Mouse (Mus musculus) hindbrain, postnatal 0 days (tissue): Measurements from ENCODE around the gene Ajap1. TPM values are rescaled to one million over a fixed set of nuclear protein-coding genes. Genes with fewer than 3 reads are reported as not detected.

Source experiments
- ATAC-seq: fragments of 200-750 bp; cut with Nextera tagmentation; 2 replicates; pipeline ENCODE4 v1.8.0; 2017; ENCODE audit warnings: mild to moderate bottlenecking, moderate TSS enrichment, moderate library complexity
- DNase-seq: peaks from one replicate; pipeline ENCODE4 v3.0.0-alpha.2; 2015; ENCODE audit warnings: low spot score
- H3K27ac ChIP-seq: fragments of 300-500 bp; sonication (generic); 2 replicates; pipeline ENCODE4 v1.5.1; 2014; ENCODE audit warnings: mild to moderate bottlenecking
- H3K27me3 ChIP-seq: fragments of 300-500 bp; sonication (generic); 2 replicates; pipeline ENCODE4 v1.6.1; 2014; ENCODE audit warnings: low read length, mixed read lengths; ENCODE audit not compliant: insufficient read depth
- H3K36me3 ChIP-seq: fragments of 300-500 bp; sonication (generic); 2 replicates; pipeline ENCODE4 v1.6.1; 2014; ENCODE audit warnings: low read length, mixed read lengths; ENCODE audit not compliant: insufficient read depth
- H3K4me1 ChIP-seq: fragments of 300-500 bp; sonication (generic); 2 replicates; pipeline ENCODE4 v1.6.1; 2014; ENCODE audit warnings: antibody characterized with exemption, low read length, mixed read lengths; ENCODE audit not compliant: insufficient read depth
- H3K4me2 ChIP-seq: fragments of 300-500 bp; sonication (generic); 2 replicates; pipeline ENCODE4 v1.6.1; 2014; ENCODE audit warnings: low read depth, mild to moderate bottlenecking, low read length, moderate library complexity, mixed read lengths
- H3K4me3 ChIP-seq: fragments of 300-500 bp; sonication (generic); 2 replicates; pipeline ENCODE4 v1.5.1; 2014; ENCODE audit warnings: low read length
- H3K9ac ChIP-seq: fragments of 300-500 bp; sonication (generic); replicated peaks from 2 replicates; pipeline ENCODE4 v1.6.1; 2014; ENCODE audit warnings: mild to moderate bottlenecking, low read length, moderate library complexity, mixed read lengths
- H3K9me3 ChIP-seq: fragments of 300-500 bp; sonication (generic); 2 replicates; pipeline ENCODE4 v1.6.1; 2016; ENCODE audit warnings: low read length, mixed read lengths
- CTCF ChIP-seq: IDR thresholded peaks from 2 replicates; pipeline ENCODE4 v1.5.1; 2016; ENCODE audit warnings: antibody characterized with exemption, control low read depth, low read depth
- whole genome bisulfite sequencing: fragments of 180-500 bp; shearing (Covaris S2); extraction: QIAGEN DNeasy Blood & Tissue Kit; methylation state at CpG from one replicate; pipeline ENCODE4 v1.1.7; 2014; 5-methylcytosine and 5-hydroxymethylcytosine counted together
- polyA plus RNA-seq: library from polyadenylated mRNA; unstranded; fragments of >200 nt; fragmentation: Nextera tagmentation; extraction: Ambion mirVana; gene quantifications from 2 replicates; pipeline ENCODE4 v1.2.1, GENCODE M21; 2015
- total RNA-seq: library from RNA; depleted of rRNA; stranded (reverse); fragments of >200 nt; gene quantifications from 2 replicates; pipeline ENCODE4 v1.2.3, GENCODE M21; 2014

Ajap1 gene
- total and polyA plus RNA-seq, 2 experiments from 2014 or later, result 32.2 to 81.0 TPM

GRCm38 (mm10) chr4:153480551-153481262 lies 1.9 kb downstream of the Ajap1 start:
- TF ChIP-seq CTCF, result peak; percentile 96
- DNase-seq (peak; percentile 92), ATAC-seq (peak; percentile 52)
- WGBS, result 2% methylated on average over 19 of the region's 19 CpGs
- Histone ChIP-seq H3K36me3 (no peaks in the 10 kb centered on the region), H3K4me3 (peak overlapping the region; percentile 63), H3K27ac (peak overlapping the region; percentile 15; the same call in 1 of the 2 replicates), H3K9ac (peak overlapping the region; percentile 79), H3K27me3 (no peaks in the 10 kb centered on the region), H3K9me3 (no peaks in the 10 kb centered on the region), H3K4me2 (peak overlapping the region; percentile 82), H3K4me1 (peaks cover 7% of the 10 kb centered on the region)

GRCm38 (mm10) chr4:153479144-153479543 lies 3.5 kb downstream of the Ajap1 start:
- H3K9ac ChIP-seq, result peak overlapping the region; percentile 79
- no peak for TF ChIP-seq CTCF
- peaks cover 7% of the 10 kb centered on the region for H3K4me1 ChIP-seq
- DNase-seq (peak; percentile 54), ATAC-seq (no peak)
- 7% methylated on average over 8 of the region's 8 CpGs for WGBS
- H3K4me2 ChIP-seq, result peak overlapping the region; percentile 82
- no peaks in the 10 kb centered on the region for H3K36me3 ChIP-seq
- no peaks in the 10 kb centered on the region for H3K27me3 ChIP-seq
- peak overlapping the region; percentile 6; the same call in 1 of the 2 replicates for H3K27ac ChIP-seq
- H3K9me3 ChIP-seq, result no peaks in the 10 kb centered on the region
- H3K4me3 ChIP-seq, result peak overlapping the region; percentile 63

GRCm38 (mm10) chr4:153473480-153474252 lies 8.9 kb downstream of the Ajap1 start:
- WGBS, result 74% methylated on average over 4 of the region's 4 CpGs
- no peak for DNase-seq
- Histone ChIP-seq H3K9me3 (peaks cover 4% of the 10 kb centered on the region; the same call in 1 of the 2 replicates), H3K27me3 (no peaks in the 10 kb centered on the region), H3K4me2 (no peak overlapping the region), H3K4me1 (peaks cover 4% of the 10 kb centered on the region; the same call in 1 of the 2 replicates), H3K4me3 (no peak overlapping the region), H3K36me3 (no peaks in the 10 kb centered on the region), H3K9ac (no peak overlapping the region), H3K27ac (no peak overlapping the region)
- no peak for ATAC-seq
- TF ChIP-seq CTCF, result peak; percentile 62

- Histone ChIP-seq H3K4me1 (no peaks in the 10 kb centered on the region), H3K9me3 (peaks cover 4% of the 10 kb centered on the region; the same call in 1 of the 2 replicates), H3K27me3 (no peaks in the 10 kb centered on the region), H3K27ac (no peak overlapping the region), H3K4me2 (no peak overlapping the region), H3K36me3 (no peaks in the 10 kb centered on the region), H3K4me3 (no peak overlapping the region), H3K9ac (no peak overlapping the region)
- no peak for TF ChIP-seq CTCF
- ATAC-seq (no peak), DNase-seq (no peak)
- WGBS, result 86% methylated on average over 15 of the region's 15 CpGs
Measured at GRCm38 (mm10) chr4:153469712-153470111, 12.9 kb downstream of the Ajap1 start.

- no peak for TF ChIP-seq CTCF
- H3K4me1 ChIP-seq, result no peaks in the 10 kb centered on the region
Measured at GRCm38 (mm10) chr4:153459934-153460333, 22.7 kb downstream of the Ajap1 start.

GRCm38 (mm10) chr4:153459503-153459902 lies 23.1 kb downstream of the Ajap1 start:
- ATAC-seq, result no peak
- 94% methylated on average over 9 of the region's 9 CpGs for WGBS

More at GRCm38 (mm10) chr4:153459934-153460333, 22.7 kb downstream of the Ajap1 start:
- H3K4me2 ChIP-seq, result no peak overlapping the region
- H3K4me3 ChIP-seq, result no peak overlapping the region
- no peak overlapping the region for H3K9ac ChIP-seq
- ATAC-seq (no peak), DNase-seq (no peak)
- H3K27me3 ChIP-seq, result no peaks in the 10 kb centered on the region
- H3K9me3 ChIP-seq, result no peaks in the 10 kb centered on the region
- no peaks in the 10 kb centered on the region for H3K36me3 ChIP-seq
- H3K27ac ChIP-seq, result no peak overlapping the region
- WGBS, result 85% methylated on average over 15 of the region's 15 CpGs

More at GRCm38 (mm10) chr4:153459503-153459902, 23.1 kb downstream of the Ajap1 start:
- Histone ChIP-seq H3K9ac (no peak overlapping the region), H3K27ac (no peak overlapping the region), H3K4me2 (no peak overlapping the region), H3K36me3 (no peaks in the 10 kb centered on the region), H3K4me3 (no peak overlapping the region), H3K4me1 (no peaks in the 10 kb centered on the region), H3K9me3 (no peaks in the 10 kb centered on the region), H3K27me3 (no peaks in the 10 kb centered on the region)
- no peak for DNase-seq
- no peak for TF ChIP-seq CTCF
